Mouse (Mus musculus): ENCODE data around the gene Hspd1. TPM values are rescaled to one million over a fixed set of nuclear protein-coding genes. Genes with fewer than 3 reads are reported as not detected.

Gene Hspd1
- 155 TPM for polyA plus RNA-seq (2017; shearing (Covaris generic))

DNA sequence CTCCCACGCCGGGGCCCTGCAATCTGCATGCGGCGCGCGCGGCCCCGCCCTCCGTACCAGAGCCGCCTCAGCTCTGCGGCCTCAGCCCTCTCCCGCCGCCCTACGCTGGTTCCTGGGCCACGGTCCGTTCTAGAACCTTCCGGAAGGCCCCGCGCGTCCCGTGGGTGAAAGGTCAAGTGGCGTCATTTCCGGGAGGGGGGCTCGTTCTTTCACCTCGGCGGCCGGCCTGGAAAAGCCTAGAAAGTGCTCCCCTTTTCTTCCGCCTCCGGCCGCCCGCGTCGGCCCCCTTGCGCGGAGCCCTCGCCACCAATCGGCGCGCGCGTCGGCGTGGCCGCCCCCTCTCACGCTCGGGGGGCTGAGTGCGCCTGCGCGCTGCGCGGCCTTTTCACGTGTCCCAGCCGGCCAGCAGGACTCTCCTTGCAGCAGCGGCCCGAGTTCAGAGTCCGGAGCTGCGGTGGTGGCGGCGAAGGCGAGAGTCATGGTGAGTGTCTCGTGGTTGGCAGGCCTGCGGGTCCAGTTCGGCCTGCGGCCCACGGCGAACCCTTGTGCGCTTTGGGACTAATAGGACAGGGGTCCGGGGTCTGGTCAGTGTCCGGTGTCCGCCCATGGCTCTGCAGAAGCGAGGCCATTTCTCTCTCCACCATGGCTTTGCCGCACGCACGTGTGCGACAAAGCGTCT, at the start of gene Hspd1, which contains the start of gene Hspe1:
TSS of gene Hspd1 (minus strand) at position 312 of the 679 bp plus-strand sequence.
TSS of gene Hspe1 (plus strand) at position 201 of the 679 bp plus-strand sequence.

DNA sequence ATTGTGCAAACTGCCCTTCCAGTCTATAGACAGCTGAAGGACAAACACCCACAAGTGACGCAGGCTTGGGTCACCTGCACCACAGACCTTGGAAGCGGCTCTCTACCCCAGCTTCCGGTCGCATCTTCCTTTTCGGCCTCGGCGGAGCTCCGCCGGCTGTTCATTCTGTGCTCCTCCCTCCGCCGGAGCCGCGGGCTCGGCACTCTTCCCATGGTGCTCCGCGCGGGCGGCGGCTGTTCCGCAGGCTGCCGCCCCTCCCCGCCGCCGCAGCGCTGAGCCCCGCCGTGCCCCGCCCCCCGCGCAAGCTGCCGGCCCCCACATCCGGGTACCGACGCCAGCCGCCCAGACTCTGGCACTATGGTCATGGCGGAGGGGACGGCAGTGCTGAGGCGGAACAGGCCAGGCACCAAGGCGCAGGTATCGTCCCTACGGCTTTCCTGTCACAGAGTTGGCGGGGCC, 42.9 kb upstream of the Hspd1 start, which contains the start of gene Mob4:
TSS of gene Mob4 (plus strand) at position 289 of the 459 bp plus-strand sequence.

DNA sequence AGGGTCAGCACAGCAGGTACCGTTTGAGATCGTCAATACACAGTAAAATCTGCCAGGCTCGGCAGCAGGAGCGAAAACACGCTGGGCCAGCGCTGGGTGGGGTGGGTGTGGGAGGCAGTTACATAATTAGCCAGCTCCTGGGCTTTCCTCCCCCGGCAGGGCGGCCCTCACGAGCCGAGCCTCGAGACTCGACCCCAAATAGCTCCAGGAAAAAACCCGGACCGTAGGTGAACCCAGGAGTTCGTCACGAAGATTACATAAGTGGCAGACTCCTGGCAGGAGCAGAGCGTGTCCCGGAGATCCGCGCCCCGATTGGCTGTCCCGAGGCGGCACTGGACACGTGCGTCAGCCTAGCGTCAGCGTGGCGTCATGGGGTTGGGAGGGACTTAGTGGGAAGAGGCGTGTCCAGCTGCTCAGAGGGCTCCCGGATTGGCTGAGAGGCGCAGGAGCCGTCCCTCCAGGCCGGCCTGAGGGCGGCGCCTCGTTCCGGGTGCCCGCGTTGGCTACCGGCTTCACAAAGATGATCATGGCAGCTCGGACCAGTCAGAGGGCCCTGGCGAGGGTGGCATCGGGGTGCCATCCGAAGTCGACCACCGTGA, 35.6 kb downstream of the Hspd1 start, which contains the start of gene Coq10b:
TSS of gene Coq10b (plus strand) at position 416 of the 599 bp plus-strand sequence.

Other genes starting within 250 kb of the Hspd1 start
- gene Ankrd44, start 161.9 kb downstream of the Hspd1 start, polyA plus RNA-seq (2017; shearing (Covaris generic)), result 445 TPM
- gene Sf3b1, start 60.8 kb downstream of the Hspd1 start, polyA plus RNA-seq (2017; shearing (Covaris generic)), result 632 TPM
- gene Coq10b, start 35.5 kb downstream of the Hspd1 start, polyA plus RNA-seq (2017; shearing (Covaris generic)), result 294 TPM
- gene Hspe1, start 111 bp downstream of the Hspd1 start, polyA plus RNA-seq (2017; shearing (Covaris generic)), result 226 TPM
- 120 TPM for gene Mob4, start 43.0 kb upstream of the Hspd1 start, polyA plus RNA-seq (2017; shearing (Covaris generic))
- gene Rftn2, start 138.5 kb upstream of the Hspd1 start, polyA plus RNA-seq (2017; shearing (Covaris generic)), result 2.7 TPM
- gene Mars2, start 148.9 kb upstream of the Hspd1 start, polyA plus RNA-seq (2017; shearing (Covaris generic)), result 2.1 TPM

Data from effector memory CD4-positive, alpha-beta T cell, adult 7 months (primary cell).